Mouse (Mus musculus) T-helper 17 cell (primary cell): ENCODE results near the gene Nle1.

ENCODE experiments used
- in situ Hi-C, 2 experiments: fragments of 300-600 bp; cut with MboI, MseI; formaldehyde crosslinking; loops; 1 replicate in 1 of 2; 2 replicates in 1 of 2; pipeline ENCODE4 v1.15.1; 2025; ENCODE audit warnings: high pct_unique_total_duplicates in 2 of 2

The Nle1 gene

GRCm38 (mm10) chr11:82914711-82915352, 6.6 kb upstream of the Nle1 start:
- in situ Hi-C loops: loop anchor here (10.0 kb wide), 3 partner anchors 230 to 280 kb away; partner anchors contain the start of gene Slfn3 (in 1 of the 2)

DNA sequence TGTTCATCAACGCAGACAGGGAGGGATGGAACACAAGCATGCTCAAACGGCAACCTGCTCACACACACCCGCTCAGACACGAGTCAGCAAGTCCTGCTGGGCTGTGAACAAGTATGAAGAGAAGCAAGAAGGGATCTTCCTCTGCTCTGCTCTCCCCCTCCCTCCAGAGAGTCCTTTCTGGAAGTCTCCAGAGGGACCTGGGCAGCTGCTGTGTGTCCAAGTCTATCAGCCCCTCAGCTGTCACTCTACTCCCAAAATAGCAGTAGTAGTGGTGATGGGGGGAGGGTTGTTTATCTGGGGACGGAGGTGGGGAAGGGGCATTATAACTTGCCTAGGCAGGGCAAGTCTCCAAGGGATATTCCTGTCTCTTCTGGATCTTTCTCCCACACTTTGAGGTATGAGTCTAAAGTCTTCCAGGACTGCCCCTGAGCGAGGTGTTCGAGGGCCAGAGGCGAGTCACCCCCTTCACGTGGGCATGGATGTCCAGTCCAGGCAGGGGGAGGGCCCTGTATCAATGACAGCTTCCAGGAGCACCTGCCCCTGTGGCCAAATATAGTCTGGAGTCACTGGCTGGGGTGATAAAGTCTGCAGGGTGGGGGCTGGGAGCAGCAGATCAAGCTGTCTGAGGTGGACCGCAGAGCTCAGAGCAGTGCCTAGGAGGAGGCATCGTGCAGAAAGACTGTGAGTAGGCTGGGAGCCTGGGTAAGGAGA, 2.6 kb upstream of the Nle1 start:
- in situ Hi-C loops: loop anchor here (10.0 kb wide), 3 partner anchors 234 to 284 kb away; partner anchors contain the start of gene Slfn3 (in 1 of the 2)

DNA sequence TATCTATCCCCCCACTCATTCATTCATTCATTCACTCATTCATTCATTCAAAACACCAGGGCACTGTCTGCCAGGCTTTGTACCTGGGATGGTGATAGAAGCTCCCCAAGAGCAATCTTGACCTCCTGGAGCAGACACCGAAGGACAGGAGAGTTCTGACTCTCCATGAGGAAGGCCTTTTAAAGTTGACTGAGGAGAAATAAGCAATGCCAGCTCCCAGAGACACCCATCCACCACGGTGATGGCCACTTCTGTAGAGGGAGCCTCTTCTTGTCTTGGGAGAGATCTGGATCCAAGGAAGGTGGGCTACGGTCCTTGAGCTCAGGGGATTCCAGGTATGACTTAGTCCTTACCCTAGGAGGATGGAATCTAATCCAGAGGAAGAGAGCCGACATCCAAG, 2.0 kb upstream of the Nle1 start, which contains the start of gene Unc45b:
Gene Unc45b, plus strand, starts transcription at position 301 of the 400 bp plus-strand sequence.
- in situ Hi-C loops: loop anchor here (10.0 kb wide), 3 partner anchors 235 to 285 kb away; partner anchors contain the start of gene Slfn3 (in 1 of the 2)

GRCm38 (mm10) chr11:82908608-82908989, 388 bp upstream of the Nle1 start:
- in situ Hi-C loops: no loop called here

DNA sequence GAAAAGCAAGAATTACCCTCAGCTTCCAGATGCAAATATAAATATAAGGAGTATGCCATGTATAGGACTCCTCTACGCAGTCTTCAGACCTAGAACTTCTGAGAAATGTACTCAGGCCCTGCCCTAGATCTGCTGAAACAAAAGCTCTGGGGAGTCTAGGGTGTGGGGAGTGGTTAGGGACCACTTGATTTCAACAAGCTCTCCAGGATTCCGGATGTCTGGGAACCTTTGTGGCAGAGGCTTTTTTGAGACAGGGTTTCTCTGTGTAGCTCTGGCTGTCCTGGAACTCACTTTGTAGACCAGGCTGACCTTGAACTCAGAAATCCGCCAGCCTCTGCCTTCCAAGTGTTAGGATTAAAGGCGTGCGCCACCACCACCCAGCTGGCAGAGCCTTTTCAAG, 2.4 kb downstream of the Nle1 start:
- in situ Hi-C loops: no loop called here

GRCm38 (mm10) chr11:82904952-82905351, 3.3 kb downstream of the Nle1 start:
- in situ Hi-C loops: no loop called here

DNA sequence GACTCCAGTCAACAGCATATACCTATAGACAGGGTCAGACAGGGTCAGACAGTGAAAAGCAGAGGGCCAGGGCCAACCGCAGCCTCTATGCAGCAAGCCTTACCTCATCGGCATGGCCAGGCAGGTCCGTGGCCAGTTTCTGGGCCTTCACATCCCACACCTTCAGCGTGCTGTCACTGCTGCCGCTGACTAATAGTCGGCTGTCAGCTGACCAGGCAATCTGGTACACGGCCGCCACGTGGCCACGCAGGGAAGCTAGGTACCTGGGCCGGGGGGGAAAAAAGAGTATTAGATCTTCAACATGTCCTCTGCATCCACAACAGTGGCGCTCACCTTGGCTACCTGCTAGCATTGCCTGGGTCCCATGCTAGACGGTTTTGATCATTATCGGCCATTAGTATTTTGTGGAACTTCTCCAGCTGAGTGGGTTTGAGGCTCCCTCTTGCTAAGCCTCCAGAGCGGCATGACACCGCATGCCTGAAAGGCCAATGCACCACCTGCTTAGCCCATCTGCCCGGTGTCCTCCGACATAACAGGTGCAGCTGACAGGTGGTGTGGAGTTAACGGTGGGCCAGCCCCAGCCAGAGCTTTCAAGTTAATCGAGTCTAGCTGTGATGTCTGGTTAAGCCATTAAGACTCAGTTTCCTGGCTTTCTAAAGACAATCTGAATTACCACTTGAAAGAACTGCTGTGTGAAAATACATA, 6.5 kb downstream of the Nle1 start:
- in situ Hi-C loops: no loop called here

DNA sequence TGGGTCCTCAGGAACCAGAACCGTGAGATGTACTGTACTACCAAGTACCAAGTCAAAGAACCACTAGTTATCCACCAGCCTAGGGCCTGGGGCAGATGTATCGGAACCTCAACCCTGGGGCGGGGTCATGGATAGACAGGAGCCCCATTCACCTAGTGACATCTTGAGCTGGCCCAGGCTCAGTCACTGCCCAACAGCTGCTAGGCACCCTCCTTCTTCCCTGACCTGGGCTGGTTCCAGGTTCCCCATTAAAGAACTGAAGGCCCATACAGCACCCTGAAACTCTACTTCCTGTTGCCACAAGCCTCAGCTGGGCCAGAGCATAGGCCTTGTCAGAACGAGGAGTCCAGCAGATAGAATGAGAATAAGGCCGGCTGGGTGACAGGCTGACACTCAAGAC, 8.5 kb downstream of the Nle1 start:
- in situ Hi-C loops: loop anchor here in 1 of 2 experiments (10.0 kb wide), 1 partner anchor 285 kb away; no protein-coding TSS in a partner anchor

DNA sequence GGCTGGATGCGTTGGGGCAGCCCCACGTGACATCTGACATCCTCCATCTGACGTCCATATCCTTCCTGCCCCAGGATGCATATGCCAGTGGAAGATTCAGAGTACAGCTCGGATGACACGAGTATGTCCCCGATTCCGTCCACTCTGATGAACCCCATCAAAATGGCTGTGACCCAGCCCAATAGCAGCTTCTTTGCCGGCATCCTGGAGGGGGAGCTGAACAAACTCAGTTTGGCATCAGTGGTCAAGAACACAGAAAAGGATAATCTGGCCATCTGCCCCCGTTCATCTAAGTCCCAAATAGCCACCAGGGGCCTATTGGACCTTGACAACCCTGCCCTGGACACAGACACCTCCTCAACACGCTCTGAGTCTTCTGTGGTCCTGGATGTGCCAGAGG, 10.7 kb downstream of the Nle1 start:
- in situ Hi-C loops: loop anchor here in 1 of 2 experiments (10.0 kb wide), 1 partner anchor 283 kb away; no protein-coding TSS in a partner anchor

DNA sequence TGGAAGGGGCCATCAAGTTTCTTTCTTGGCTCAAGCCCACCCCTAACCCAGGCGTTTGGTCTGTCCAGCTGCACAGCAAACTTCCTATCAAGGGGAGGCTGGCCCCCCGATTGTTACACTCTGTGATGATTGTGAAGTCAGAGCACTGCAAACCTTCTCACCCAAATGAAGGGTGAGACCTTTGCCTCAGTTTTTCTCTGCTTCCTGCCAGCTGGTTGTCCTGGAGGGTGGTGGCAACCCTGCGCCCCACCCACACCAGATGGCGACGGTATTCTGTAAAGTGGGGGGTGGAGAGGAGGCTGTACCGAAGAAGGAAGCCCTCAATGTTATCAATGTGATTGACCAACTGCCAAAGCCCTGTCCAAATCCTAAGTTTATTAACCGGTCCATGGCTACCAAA, 16.3 kb downstream of the Nle1 start, which contains the start of gene Fndc8:
Gene Fndc8, plus strand, starts transcription at position 189 of the 400 bp plus-strand sequence.
- in situ Hi-C loops: loop anchor here (5.0 to 10.0 kb wide), 2 partner anchors 75 to 277 kb away; no protein-coding TSS in a partner anchor

GRCm38 (mm10) chr11:82890342-82890762, 17.9 kb downstream of the Nle1 start, which contains the start of gene Rad51d:
Rad51d (minus strand) TSS chr11:82890614.
- in situ Hi-C loops: loop anchor here (5.0 to 10.0 kb wide), 2 partner anchors 73 to 276 kb away; no protein-coding TSS in a partner anchor

GRCm38 (mm10) chr11:82889524-82890341, 18.5 kb downstream of the Nle1 start:
- in situ Hi-C loops: loop anchor here (5.0 to 10.0 kb wide), 7 partner anchors 72 to 652 kb away; no protein-coding TSS in a partner anchor

- in situ Hi-C loops: loop anchor here (5.0 to 10.0 kb wide), 6 partner anchors 71 to 651 kb away; no protein-coding TSS in a partner anchor
Measured at GRCm38 (mm10) chr11:82888491-82888946, 19.7 kb downstream of the Nle1 start.

DNA sequence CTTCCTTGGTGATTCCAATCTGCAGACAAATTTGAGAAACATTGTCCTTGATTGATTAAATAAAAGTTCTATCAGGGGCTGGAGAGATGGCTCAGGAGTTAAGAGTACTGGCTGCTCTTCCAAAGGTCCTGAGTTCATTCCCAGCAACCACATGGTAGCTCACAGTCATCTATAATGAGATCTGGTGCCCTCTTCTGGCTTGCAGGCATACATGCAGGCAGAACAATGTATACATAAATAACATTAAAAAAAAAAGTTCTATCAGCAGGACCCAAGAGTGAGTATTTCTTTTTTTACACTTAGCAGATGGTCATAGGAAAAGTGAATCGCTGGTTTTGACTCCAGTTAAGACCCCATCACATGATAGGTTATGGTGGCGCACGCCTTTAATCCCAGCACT, 21.7 kb downstream of the Nle1 start:
- in situ Hi-C loops: loop anchor here (5.0 to 10.0 kb wide), 6 partner anchors 69 to 649 kb away; no protein-coding TSS in a partner anchor

- in situ Hi-C loops: loop anchor here in 1 of 2 experiments (10.0 kb wide), 1 partner anchor 138 kb away; no protein-coding TSS in a partner anchor
Measured at GRCm38 (mm10) chr11:82883180-82883579, 25.0 kb downstream of the Nle1 start.

DNA sequence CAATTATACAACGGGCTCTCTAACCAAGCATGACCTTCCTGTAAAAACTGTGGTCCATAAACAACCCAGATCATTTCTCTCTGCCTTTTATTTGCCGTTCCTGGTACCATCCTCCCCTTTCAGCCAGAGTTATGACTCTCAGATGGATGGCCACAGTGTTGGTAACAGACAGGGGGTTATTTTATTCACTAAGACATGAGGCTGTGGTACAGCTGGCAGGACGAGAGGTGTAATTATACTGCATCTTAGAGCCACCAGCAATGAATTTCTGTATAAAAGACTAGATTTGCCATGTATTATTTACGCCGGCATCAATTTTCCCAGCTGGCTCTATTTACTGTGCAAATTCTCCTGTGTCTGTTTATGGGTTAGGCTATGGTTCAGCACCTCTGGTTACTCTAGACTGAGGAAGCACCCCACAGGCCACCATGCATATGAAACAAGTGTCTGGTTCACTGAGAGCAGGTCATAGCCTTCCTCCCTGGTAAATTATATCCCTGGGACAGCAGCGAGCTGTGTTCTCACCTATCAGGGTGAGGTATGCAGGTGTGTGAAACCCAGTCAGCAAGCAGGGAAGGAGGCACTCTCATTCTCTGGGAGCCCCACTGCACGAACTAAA, 30.4 kb downstream of the Nle1 start:
- in situ Hi-C loops: no loop called here

GRCm38 (mm10) chr11:82875631-82876030, 32.6 kb downstream of the Nle1 start:
- in situ Hi-C loops: no loop called here

DNA sequence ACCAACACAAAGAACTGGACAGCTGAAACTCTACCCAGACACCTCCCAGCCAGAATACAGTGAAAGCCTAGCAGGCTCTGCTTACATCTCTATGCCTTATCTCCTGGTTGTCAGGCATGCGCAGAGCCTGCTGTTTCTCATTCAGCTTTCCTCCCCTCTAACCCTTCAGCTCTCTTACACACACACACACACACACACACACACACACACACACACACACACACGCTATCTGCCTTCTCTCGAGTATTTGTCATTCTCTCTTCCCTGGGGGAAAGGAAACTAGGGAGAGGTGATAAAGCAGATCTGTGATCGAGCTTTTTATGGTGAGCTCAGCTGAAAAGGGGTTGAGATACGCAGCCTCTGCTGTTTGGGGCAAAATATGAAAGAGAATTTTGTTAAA, 33.3 kb downstream of the Nle1 start:
- in situ Hi-C loops: no loop called here

DNA sequence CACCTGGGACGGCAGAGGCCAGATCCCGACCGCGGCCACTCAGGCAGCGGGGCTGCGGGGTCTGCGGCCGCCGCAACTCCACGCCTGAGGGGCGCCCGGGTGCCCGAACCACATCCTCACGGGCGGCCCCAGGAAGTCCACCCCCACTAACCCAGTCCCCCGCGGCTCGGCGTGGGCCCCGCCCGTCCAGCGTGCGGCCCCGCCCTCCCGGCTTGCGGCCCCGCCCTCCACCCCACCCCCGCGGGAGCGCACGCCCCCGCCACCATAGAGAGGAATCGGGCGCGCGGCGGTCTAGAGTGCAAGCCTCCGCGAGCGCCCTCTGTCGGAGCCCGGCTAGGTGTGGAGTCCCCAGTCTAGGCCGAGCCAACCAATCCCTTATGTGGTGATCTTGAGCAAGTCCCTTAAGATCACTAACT, 37.2 kb downstream of the Nle1 start, which contains the start of gene Rffl:
Gene Rffl, minus strand, starts transcription at position 180 of the 416 bp plus-strand sequence.
- in situ Hi-C loops: no loop called here
